Mouse (Mus musculus): ENCODE results near the gene Uevld. TPM values are rescaled to one million over a fixed set of nuclear protein-coding genes. Genes with fewer than 3 reads are reported as not detected.
A peak's percentile ranks its signal among the peaks of the same experiment; 100 is the strongest.

Gene Uevld
- polyA plus RNA-seq, 1 experiment = 0.95 TPM

DNA sequence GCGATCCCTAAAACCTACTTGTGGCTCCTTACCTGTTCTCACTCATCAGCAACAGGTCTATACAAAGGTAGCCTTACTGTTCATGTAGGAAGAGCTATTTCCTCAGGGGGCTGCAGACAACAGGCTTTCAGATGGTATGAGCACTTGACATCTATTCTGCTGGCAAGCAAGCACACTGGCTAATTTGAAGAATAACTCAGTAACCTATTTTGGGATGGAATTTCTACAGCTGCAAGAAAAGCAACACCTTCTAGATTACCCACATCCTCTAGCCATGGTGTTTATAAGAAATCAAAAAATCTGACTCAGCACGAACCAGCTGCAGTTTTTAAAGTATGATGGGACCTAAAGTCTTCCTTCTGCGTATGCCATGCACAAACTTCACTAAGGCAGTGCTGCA is 27.0 kb downstream of the Uevld start:
- WGBS = 97% methylated on average over 3 of the region's 3 CpGs
- Histone ChIP-seq H3K4me3 (ENCODE audit: low read depth, low read length) (no peak overlapping the region), H3K27me3 (ENCODE audit: control insufficient read depth, insufficient read depth, low read length) (no peaks in the 10 kb centered on the region), H3K4me1 (ENCODE audit: control insufficient read depth, insufficient read depth, insufficient read length, low read length) (peaks cover 7% of the 10 kb centered on the region; the same call in 1 of the 2 replicates), H3K36me3 (ENCODE audit: control insufficient read depth, insufficient read depth, low read length) (peaks cover 21% of the 10 kb centered on the region), H3K27ac (ENCODE audit: insufficient read depth, low read depth, low read length) (no peak overlapping the region)
- TF ChIP-seq CTCF (IDR thresholded peaks at IDR 0.05; ENCODE audit: extremely low read depth, insufficient read length, insufficient replicate concordance, low read depth, low read length) (no peak), POLR2A (IDR thresholded peaks at IDR 0.05; ENCODE audit: low read depth, low read length) (no peak)

DNA sequence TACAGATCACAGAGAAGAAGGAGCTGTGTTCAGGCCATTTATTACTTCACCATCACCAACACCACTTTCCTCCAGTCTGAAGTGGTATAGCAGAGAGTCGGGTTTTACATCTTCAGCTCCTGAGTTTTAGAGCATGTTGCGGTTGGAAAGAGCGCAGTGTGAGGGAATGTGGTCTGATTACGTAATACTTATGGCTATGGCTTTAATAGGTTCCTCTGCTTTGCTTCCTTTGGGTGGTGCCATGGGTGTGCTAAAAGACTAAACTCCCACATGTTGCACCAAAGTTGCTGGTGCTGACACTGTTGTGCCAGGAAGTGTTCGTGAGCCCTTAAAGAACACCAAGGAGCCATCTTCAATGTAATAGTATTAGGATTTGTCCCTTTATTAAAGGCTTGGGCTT is 30.0 kb downstream of the Uevld start:
- no peak for TF ChIP-seq POLR2A (IDR thresholded peaks at IDR 0.05; ENCODE audit: low read depth, low read length)
- no peak for TF ChIP-seq CTCF (IDR thresholded peaks at IDR 0.05; ENCODE audit: extremely low read depth, insufficient read length, insufficient replicate concordance, low read depth, low read length)
- 87% methylated on average over 5 of the region's 5 CpGs for WGBS
- H3K4me3 ChIP-seq (ENCODE audit: low read depth, low read length) = no peak overlapping the region
- H3K27ac ChIP-seq (ENCODE audit: insufficient read depth, low read depth, low read length) = no peak overlapping the region
- H3K27me3 ChIP-seq (ENCODE audit: control insufficient read depth, insufficient read depth, low read length) = no peaks in the 10 kb centered on the region
- H3K4me1 ChIP-seq (ENCODE audit: control insufficient read depth, insufficient read depth, insufficient read length, low read length) = no peaks in the 10 kb centered on the region; the same call in 1 of the 2 replicates
- H3K36me3 ChIP-seq (ENCODE audit: control insufficient read depth, insufficient read depth, low read length) = peaks cover 18% of the 10 kb centered on the region

DNA sequence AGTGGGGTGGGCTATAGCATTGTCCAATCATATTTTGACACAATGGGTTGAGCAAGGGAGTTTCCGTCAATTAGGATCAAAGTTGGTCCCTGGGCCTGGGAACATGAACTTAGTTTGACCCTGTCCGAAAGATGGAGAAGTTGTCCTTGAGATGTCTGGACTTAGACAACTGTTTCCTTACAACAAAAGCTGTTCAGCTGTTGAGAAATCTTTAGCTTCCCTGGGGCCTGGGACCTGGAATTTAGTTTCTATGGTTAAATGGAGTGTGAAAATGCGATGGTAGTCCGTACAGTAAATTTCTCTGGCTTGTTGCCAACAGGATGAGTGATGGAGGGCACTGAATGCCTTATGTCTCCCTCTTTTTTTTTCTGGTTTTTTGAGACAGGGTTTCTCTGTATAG is 36.3 kb downstream of the Uevld start:
- no peaks in the 10 kb centered on the region for H3K27me3 ChIP-seq (ENCODE audit: control insufficient read depth, insufficient read depth, low read length)
- 75% methylated on average over 4 of the region's 4 CpGs for WGBS
- H3K36me3 ChIP-seq (ENCODE audit: control insufficient read depth, insufficient read depth, low read length) = 0 out of 2 replicates have a peak, but pooled peaks cover 2% of the 10 kb centered on the region
- no peak overlapping the region for H3K4me3 ChIP-seq (ENCODE audit: low read depth, low read length)
- H3K27ac ChIP-seq (ENCODE audit: insufficient read depth, low read depth, low read length) = no peak overlapping the region
- H3K4me1 ChIP-seq (ENCODE audit: control insufficient read depth, insufficient read depth, insufficient read length, low read length) = peaks cover 5% of the 10 kb centered on the region
- TF ChIP-seq POLR2A (IDR thresholded peaks at IDR 0.05; ENCODE audit: low read depth, low read length) (no peak), CTCF (IDR thresholded peaks at IDR 0.05; ENCODE audit: extremely low read depth, insufficient read length, insufficient replicate concordance, low read depth, low read length) (no peak)

DNA sequence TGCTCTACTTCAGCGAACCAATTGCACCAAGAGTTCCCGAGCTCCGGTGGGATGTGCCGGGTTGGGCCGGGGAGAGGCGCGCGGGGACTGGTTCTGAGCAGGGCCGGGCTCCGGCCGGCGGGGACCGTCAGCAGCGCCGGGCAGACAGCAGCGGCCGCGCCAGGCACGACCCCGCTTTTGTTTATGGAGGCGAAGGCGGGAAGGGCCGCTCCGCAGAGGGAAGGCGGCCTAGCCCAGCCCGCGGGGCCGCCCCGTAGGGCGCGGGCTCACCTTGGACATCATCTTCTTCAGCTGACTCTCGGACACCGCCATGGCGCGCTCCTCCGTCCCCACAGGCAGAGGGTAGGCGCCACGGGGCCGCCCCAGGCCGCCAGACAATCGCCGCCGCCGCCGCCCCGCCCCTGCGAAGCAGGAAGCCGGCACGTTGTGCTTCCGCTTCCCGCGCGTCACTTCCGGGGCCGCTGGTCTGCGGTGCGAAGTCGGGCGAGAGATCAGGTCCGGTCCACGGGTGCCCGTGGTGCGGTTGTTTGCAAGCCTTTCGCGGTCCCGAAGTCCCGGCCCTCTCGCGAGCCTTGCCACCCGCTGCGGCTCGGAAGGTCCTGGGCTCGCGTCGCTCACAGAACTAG is 38.7 kb downstream of the Uevld start, which contains the start of gene Tsg101:
Gene Tsg101 (minus strand): TSS at position 419 of the 626 bp plus-strand sequence.
- under 1% methylated on average over 75 of the region's 75 CpGs for WGBS

DNA sequence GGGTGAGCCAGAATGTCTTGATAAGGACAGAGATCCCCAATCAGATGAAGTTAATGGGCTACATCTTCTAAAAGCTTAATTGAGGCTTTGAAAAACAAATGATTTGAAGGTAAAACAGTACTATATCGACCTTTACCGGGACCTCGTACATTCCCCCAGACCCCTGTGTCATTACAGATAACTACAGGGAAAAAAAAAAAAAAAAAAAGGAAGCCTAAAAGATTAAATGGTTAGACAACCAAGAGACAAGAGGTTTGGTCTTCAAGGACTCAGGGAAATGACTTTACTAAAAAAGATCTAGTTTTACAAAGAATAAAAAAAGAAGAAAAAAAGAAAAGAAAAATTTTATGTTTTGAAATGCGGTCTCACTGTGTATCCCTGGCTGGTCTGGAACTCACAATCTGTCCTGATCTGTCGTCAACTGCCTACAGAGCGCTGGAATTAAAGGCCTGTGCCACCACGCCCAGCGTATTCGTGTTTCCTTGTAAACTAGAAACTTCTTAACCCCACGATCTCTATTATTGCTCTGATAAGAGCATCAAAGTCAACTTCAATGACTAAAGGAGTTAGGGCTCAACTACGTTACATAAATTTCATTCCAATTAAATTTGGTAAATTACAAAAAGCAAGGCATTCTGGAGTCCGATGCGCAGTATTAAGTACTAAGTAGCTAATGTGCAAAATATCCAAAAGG is 39.5 kb downstream of the Uevld start:
- TF ChIP-seq POLR2A (IDR thresholded peaks at IDR 0.05; ENCODE audit: low read depth, low read length) (no peak), CTCF (IDR thresholded peaks at IDR 0.05; ENCODE audit: extremely low read depth, insufficient read length, insufficient replicate concordance, low read depth, low read length) (no peak)
- 9% methylated on average over 13 of the region's 13 CpGs for WGBS

More for the DNA sequence above, 38.7 kb downstream of the Uevld start, which contains the start of gene Tsg101:
- H3K4me1 ChIP-seq (ENCODE audit: control insufficient read depth, insufficient read depth, insufficient read length, low read length) = peaks cover 5% of the 10 kb centered on the region
- TF ChIP-seq POLR2A (IDR thresholded peaks at IDR 0.05; ENCODE audit: low read depth, low read length) (peak; percentile 96), CTCF (IDR thresholded peaks at IDR 0.05; ENCODE audit: extremely low read depth, insufficient read length, insufficient replicate concordance, low read depth, low read length) (no peak)
- H3K36me3 ChIP-seq (ENCODE audit: control insufficient read depth, insufficient read depth, low read length) = 0 out of 2 replicates have a peak, but pooled peaks cover 2% of the 10 kb centered on the region
- peak within 1 kb of the TSS; percentile 99 for H3K4me3 ChIP-seq (ENCODE audit: low read depth, low read length)
- H3K27me3 ChIP-seq (ENCODE audit: control insufficient read depth, insufficient read depth, low read length) = no peaks in the 10 kb centered on the region
- peak within 1 kb of the TSS; percentile 96 for H3K27ac ChIP-seq (ENCODE audit: insufficient read depth, low read depth, low read length)

DNA sequence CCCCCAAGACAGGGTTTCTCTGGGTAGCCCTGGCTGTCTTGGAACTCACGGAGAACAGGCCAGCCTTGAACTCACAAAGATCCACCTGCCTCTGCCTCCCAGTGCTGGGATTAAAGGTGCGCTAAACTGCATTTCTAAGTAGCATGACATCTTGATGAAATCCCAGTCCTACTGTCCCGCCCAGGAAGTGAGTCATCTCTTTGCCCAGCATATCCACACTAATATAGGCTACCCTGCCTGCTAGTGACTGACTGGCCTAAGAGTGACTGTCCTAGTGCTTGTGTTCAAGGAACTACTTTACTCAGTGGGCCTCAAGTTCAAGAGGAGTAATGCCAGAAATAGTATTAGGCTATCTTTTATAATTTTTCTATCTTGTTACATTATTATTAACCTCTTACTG is 42.0 kb downstream of the Uevld start:
- WGBS = 86% methylated on average over 3 of the region's 3 CpGs

More for the DNA sequence above, 39.5 kb downstream of the Uevld start:
- H3K27ac ChIP-seq (ENCODE audit: insufficient read depth, low read depth, low read length) = peak overlapping the region; percentile 96
- 0 out of 2 replicates have a peak, but pooled peaks cover 2% of the 10 kb centered on the region for H3K36me3 ChIP-seq (ENCODE audit: control insufficient read depth, insufficient read depth, low read length)
- peak overlapping the region; percentile 99 for H3K4me3 ChIP-seq (ENCODE audit: low read depth, low read length)
- no peaks in the 10 kb centered on the region for H3K27me3 ChIP-seq (ENCODE audit: control insufficient read depth, insufficient read depth, low read length)
- H3K4me1 ChIP-seq (ENCODE audit: control insufficient read depth, insufficient read depth, insufficient read length, low read length) = peaks cover 5% of the 10 kb centered on the region

DNA sequence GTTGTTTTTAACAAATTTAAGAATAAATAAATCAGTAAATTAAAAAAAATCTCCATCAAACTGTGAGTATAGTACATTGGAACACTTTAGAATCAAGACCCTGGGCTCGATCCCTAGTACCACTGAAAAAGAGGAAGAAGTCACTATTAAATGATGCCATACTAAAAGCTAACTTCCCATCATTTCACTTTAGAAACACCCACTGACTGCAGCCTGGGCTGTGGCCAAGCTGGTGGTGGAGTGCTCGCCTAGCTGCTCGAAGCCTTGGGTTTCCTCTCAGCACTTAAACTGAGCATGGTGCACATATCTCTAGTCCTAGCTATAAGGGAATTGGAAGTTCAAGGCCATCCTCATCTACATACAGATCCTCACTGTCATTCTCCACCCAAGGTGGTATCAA is 47.1 kb downstream of the Uevld start:
- Histone ChIP-seq H3K36me3 (ENCODE audit: control insufficient read depth, insufficient read depth, low read length) (peaks cover 54% of the 10 kb centered on the region), H3K27ac (ENCODE audit: insufficient read depth, low read depth, low read length) (no peak overlapping the region), H3K4me3 (ENCODE audit: low read depth, low read length) (no peak overlapping the region), H3K4me1 (ENCODE audit: control insufficient read depth, insufficient read depth, insufficient read length, low read length) (no peaks in the 10 kb centered on the region), H3K27me3 (ENCODE audit: control insufficient read depth, insufficient read depth, low read length) (no peaks in the 10 kb centered on the region)
- no peak for TF ChIP-seq POLR2A (IDR thresholded peaks at IDR 0.05; ENCODE audit: low read depth, low read length)
- 87% methylated on average over 3 of the region's 3 CpGs for WGBS

More for the DNA sequence above, 42.0 kb downstream of the Uevld start:
- no peaks in the 10 kb centered on the region for H3K27me3 ChIP-seq (ENCODE audit: control insufficient read depth, insufficient read depth, low read length)
- peaks cover 15% of the 10 kb centered on the region for H3K36me3 ChIP-seq (ENCODE audit: control insufficient read depth, insufficient read depth, low read length)
- no peak overlapping the region for H3K4me3 ChIP-seq (ENCODE audit: low read depth, low read length)
- TF ChIP-seq CTCF (IDR thresholded peaks at IDR 0.05; ENCODE audit: extremely low read depth, insufficient read length, insufficient replicate concordance, low read depth, low read length) (no peak), POLR2A (IDR thresholded peaks at IDR 0.05; ENCODE audit: low read depth, low read length) (no peak)
- H3K27ac ChIP-seq (ENCODE audit: insufficient read depth, low read depth, low read length) = no peak overlapping the region
- peaks cover 5% of the 10 kb centered on the region for H3K4me1 ChIP-seq (ENCODE audit: control insufficient read depth, insufficient read depth, insufficient read length, low read length)
